ENCODE assay signal across 11 mouse cellular contexts in genomic region chr4:139110858-139111257, GRCm38 (mm10). TPM values are rescaled to one million over a fixed set of nuclear protein-coding genes. Genes with fewer than 3 reads are reported as not detected.
A peak's percentile ranks its signal among the peaks of the same experiment; 100 is the strongest.
DNase-seq lines count a peak whose midpoint lies in the region; ATAC-seq lines count a peak whose summit lies in the region.
"Had no signal": no experiment of that assay in that cellular context is flagged by ENCODE, and none has a peak within 500 bp of the region (broad histone marks: within the 10 kb centered on the region; RNA-seq: fewer than 3 reads in every experiment).

No protein-coding gene starts in this region.

- H3K36me3 ChIP-seq in hindbrain, embryonic 13.5 days, result no peaks in the 10 kb centered on the region
- 0 out of 2 replicates have a peak, but pooled peaks cover 4% of the 10 kb centered on the region for H3K36me3 ChIP-seq in hindbrain, embryonic 10.5 days
- no peaks in the 10 kb centered on the region for H3K36me3 ChIP-seq in limb, embryonic 15.5 days
- H3K36me3 ChIP-seq in forebrain, embryonic 13.5 days (ENCODE audit: poor library complexity, severe bottlenecking), result 0 out of 2 replicates have a peak, but pooled peaks cover 5% of the 10 kb centered on the region

- no peak for DNase-seq in hindbrain, embryonic 10.5 days (ENCODE audit: low spot score)
- DNase-seq in 3T3-L1 (ENCODE audit: low read depth, low spot score), result peak; percentile 14
- DNase-seq in urinary bladder, postnatal 36 days (ENCODE audit: low spot score in 2 of 2), result no peak
- no peak for DNase-seq in layer of hippocampus, adult 9-10 months (ENCODE audit: low spot score)
- DNase-seq: layer of hippocampus, postnatal 36 days had no signal

- no peak overlapping the region for H3K4me2 ChIP-seq in hindbrain, embryonic 13.5 days
- no peak overlapping the region for H3K4me2 ChIP-seq in limb, embryonic 15.5 days
- H3K4me2 ChIP-seq in forebrain, embryonic 13.5 days, result no peak overlapping the region

- no peaks in the 10 kb centered on the region for H3K27me3 ChIP-seq in hindbrain, embryonic 13.5 days
- H3K27me3 ChIP-seq in hindbrain, embryonic 10.5 days (ENCODE audit: insufficient read depth, poor library complexity, severe bottlenecking), result no peaks in the 10 kb centered on the region
- H3K27me3 ChIP-seq in limb, embryonic 15.5 days, result no peaks in the 10 kb centered on the region
- no peaks in the 10 kb centered on the region for H3K27me3 ChIP-seq in forebrain, embryonic 13.5 days
- H3K27me3 ChIP-seq: CH12.LX had no signal

- H3K27ac ChIP-seq in hindbrain, embryonic 13.5 days, result peak overlapping the region; percentile 23; the same call in 1 of the 2 replicates
- no peak overlapping the region for H3K27ac ChIP-seq in hindbrain, embryonic 10.5 days
- H3K27ac ChIP-seq in limb, embryonic 15.5 days, result peak overlapping the region; percentile 61
- H3K27ac ChIP-seq in forebrain, embryonic 13.5 days, result no peak overlapping the region

- WGBS in hindbrain, embryonic 13.5 days, result 79% methylated on average over 3 of the region's 3 CpGs
- WGBS in hindbrain, embryonic 10.5 days, result 86% methylated on average over 3 of the region's 3 CpGs
- WGBS in limb, embryonic 15.5 days, result 58% methylated on average over 3 of the region's 3 CpGs
- 77% methylated on average over 3 of the region's 3 CpGs for WGBS in forebrain, embryonic 13.5 days

- no peak overlapping the region for H3K9ac ChIP-seq in hindbrain, embryonic 13.5 days
- no peak overlapping the region for H3K9ac ChIP-seq in limb, embryonic 15.5 days
- H3K9ac ChIP-seq in forebrain, embryonic 13.5 days, result no peak overlapping the region

- ATAC-seq in hindbrain, embryonic 13.5 days (ENCODE audit: low FRiP score), result no peak
- peak; percentile 49; the same call in 1 of the 2 replicates for ATAC-seq in erythroid progenitor cell, adult 5-6 weeks (replicated peaks; ENCODE audit: low FRiP score, poor library complexity, severe bottlenecking)
- no peak for ATAC-seq in limb, embryonic 15.5 days (ENCODE audit: insufficient number of reproducible peaks, low FRiP score, low TSS enrichment, low read depth)
- no peak for ATAC-seq in forebrain, embryonic 13.5 days

- H3K4me3 ChIP-seq in hindbrain, embryonic 13.5 days, result no peak overlapping the region
- H3K4me3 ChIP-seq in hindbrain, embryonic 10.5 days, result no peak overlapping the region
- no peak overlapping the region for H3K4me3 ChIP-seq in limb, embryonic 15.5 days
- H3K4me3 ChIP-seq in forebrain, embryonic 13.5 days, result no peak overlapping the region

- H3K9me3 ChIP-seq in hindbrain, embryonic 13.5 days, result no peaks in the 10 kb centered on the region
- no peaks in the 10 kb centered on the region for H3K9me3 ChIP-seq in hindbrain, embryonic 10.5 days
- H3K9me3 ChIP-seq in limb, embryonic 15.5 days, result no peaks in the 10 kb centered on the region
- H3K9me3 ChIP-seq in forebrain, embryonic 13.5 days (replicated peaks), result no peaks in the 10 kb centered on the region

- H3K4me1 ChIP-seq in hindbrain, embryonic 13.5 days (replicated peaks), result peaks cover 28% of the 10 kb centered on the region
- H3K4me1 ChIP-seq in hindbrain, embryonic 10.5 days (replicated peaks), result peaks cover 25% of the 10 kb centered on the region
- H3K4me1 ChIP-seq in limb, embryonic 15.5 days, result peaks cover 16% of the 10 kb centered on the region
- H3K4me1 ChIP-seq in forebrain, embryonic 13.5 days, result peaks cover 20% of the 10 kb centered on the region

RNA-seq across cellular contexts. Expression of gene Nbl1, which starts 18.1 kb away (rescaled TPM):
- polyA plus RNA-seq in hindbrain, embryonic 13.5 days (2015; fragmentation: Nextera tagmentation; extraction: Ambion mirVana), result 40.8 and 45.3 TPM in 2 replicates
- polyA plus RNA-seq in hindbrain, embryonic 10.5 days (2016; fragmentation: Nextera tagmentation; extraction: Ambion mirVana), result 12.3 and 17.2 TPM in 2 replicates
- total RNA-seq in erythroid progenitor cell, adult 5-6 weeks (2015; ENCODE audit: low replicate concordance), result not detected in 2 replicates
- total RNA-seq in erythroid progenitor cell, adult 5-6 weeks (2017; ENCODE audit: low replicate concordance), result not detected in 2 replicates
- polyA plus RNA-seq in limb, embryonic 15.5 days (2015; fragmentation: Nextera tagmentation; extraction: Ambion mirVana), result 148 and 155 TPM in 2 replicates
- 12.5 and 17.1 TPM in 2 replicates for polyA plus RNA-seq in forebrain, embryonic 13.5 days (2015; fragmentation: Nextera tagmentation; extraction: Ambion mirVana)
- total RNA-seq: monocyte, adult 5-6 weeks had no signal

RNA-seq across cellular contexts. Expression of gene Minos1, which starts 20.1 kb away (rescaled TPM):
- polyA plus RNA-seq in hindbrain, embryonic 13.5 days (2015; fragmentation: Nextera tagmentation; extraction: Ambion mirVana), result 424 and 441 TPM in 2 replicates
- polyA plus RNA-seq in hindbrain, embryonic 10.5 days (2016; fragmentation: Nextera tagmentation; extraction: Ambion mirVana), result 377 and 428 TPM in 2 replicates
- 134 and 193 TPM in 2 replicates for total RNA-seq in erythroid progenitor cell, adult 5-6 weeks (2015; ENCODE audit: low replicate concordance)
- 116 and 230 TPM in 2 replicates for total RNA-seq in erythroid progenitor cell, adult 5-6 weeks (2017; ENCODE audit: low replicate concordance)
- polyA plus RNA-seq in limb, embryonic 15.5 days (2015; fragmentation: Nextera tagmentation; extraction: Ambion mirVana), result 428 and 467 TPM in 2 replicates
- 429 and 523 TPM in 2 replicates for polyA plus RNA-seq in forebrain, embryonic 13.5 days (2015; fragmentation: Nextera tagmentation; extraction: Ambion mirVana)

RNA-seq across cellular contexts. Expression of gene Htr6, which starts 35.5 kb away (rescaled TPM):
- polyA plus RNA-seq in hindbrain, embryonic 13.5 days (2015; fragmentation: Nextera tagmentation; extraction: Ambion mirVana), result 0.18 and 0.27 TPM in 2 replicates
- 0.08 TPM in 1 of 2 replicates, not detected in the other for polyA plus RNA-seq in hindbrain, embryonic 10.5 days (2016; fragmentation: Nextera tagmentation; extraction: Ambion mirVana)
- not detected in 2 replicates for total RNA-seq in erythroid progenitor cell, adult 5-6 weeks (2015; ENCODE audit: low replicate concordance)
- total RNA-seq in erythroid progenitor cell, adult 5-6 weeks (2017; ENCODE audit: low replicate concordance), result not detected in 2 replicates
- 0.15 TPM in 1 of 2 replicates, not detected in the other for polyA plus RNA-seq in limb, embryonic 15.5 days (2015; fragmentation: Nextera tagmentation; extraction: Ambion mirVana)
- polyA plus RNA-seq in forebrain, embryonic 13.5 days (2015; fragmentation: Nextera tagmentation; extraction: Ambion mirVana), result 0.11 and 0.18 TPM in 2 replicates
- total RNA-seq: CH12.LX; monocyte, adult 5-6 weeks had no signal

Comparison
In these comparisons a context has a peak if more than half of its experiments do, and no peak if none do; other contexts are left out.
1. H3K27ac ChIP-seq: peak in hindbrain, embryonic 13.5 days (single experiment) and limb, embryonic 15.5 days (single experiment); none in hindbrain, embryonic 10.5 days (single experiment) and forebrain, embryonic 13.5 days (single experiment).